Mouse (Mus musculus) liver, embryonic 11.5 days (tissue): ENCODE results near the gene Wdr43. TPM values are rescaled to one million over a fixed set of nuclear protein-coding genes. Genes with fewer than 3 reads are reported as not detected.

Experiments used
- ATAC-seq: fragments of 200-750 bp; cut with Nextera tagmentation; replicated peaks from 2 replicates; pipeline ENCODE4 v1.8.0; 2017; ENCODE audit warnings: moderate number of reproducible peaks, mild to moderate bottlenecking, moderate TSS enrichment, moderate library complexity; ENCODE audit not compliant: low FRiP score
- DNase-seq: peaks from one replicate; pipeline ENCODE4 v3.0.0-alpha.2; 2017; ENCODE audit warnings: low spot score
- H3K27ac ChIP-seq: fragments of 300-500 bp; sonication (generic); 2 replicates; pipeline ENCODE4 v1.5.1; 2014; ENCODE audit warnings: mild to moderate bottlenecking, low read depth, low read length, control low read depth
- H3K27me3 ChIP-seq: fragments of 300-500 bp; sonication (generic); replicated peaks from 2 replicates; pipeline ENCODE4 v1.6.1; 2014; ENCODE audit warnings: low read length, mixed read lengths; ENCODE audit not compliant: control insufficient read depth, insufficient read depth
- H3K36me3 ChIP-seq: fragments of 300-500 bp; sonication (generic); 2 replicates; pipeline ENCODE4 v1.6.1; 2014; ENCODE audit warnings: mild to moderate bottlenecking, low read length, moderate library complexity, mixed read lengths; ENCODE audit not compliant: control insufficient read depth, insufficient read depth
- H3K4me1 ChIP-seq: fragments of 300-500 bp; sonication (generic); replicated peaks from 2 replicates; pipeline ENCODE4 v1.6.1; 2014; ENCODE audit warnings: low read length, mixed read lengths; ENCODE audit not compliant: control insufficient read depth, insufficient read depth
- H3K4me2 ChIP-seq: fragments of 300-500 bp; sonication (generic); 2 replicates; pipeline ENCODE4 v1.6.1; 2014; ENCODE audit warnings: mild to moderate bottlenecking, control low read depth, moderate library complexity
- H3K4me3 ChIP-seq: fragments of 300-500 bp; sonication (generic); 2 replicates; pipeline ENCODE4 v1.5.1; 2014; ENCODE audit warnings: low read depth, low read length, control low read depth
- H3K9ac ChIP-seq: fragments of 300-500 bp; sonication (generic); 2 replicates; pipeline ENCODE4 v1.6.1; 2014; ENCODE audit warnings: low read depth, low read length, control low read depth
- H3K9me3 ChIP-seq: fragments of 300-500 bp; sonication (generic); 2 replicates; pipeline ENCODE4 v1.6.1; 2016; ENCODE audit warnings: low read length, inconsistent platforms, mixed read lengths; ENCODE audit not compliant: control insufficient read depth
- WGBS: fragments of 180-500 bp; shearing (Covaris S2); extraction: QIAGEN DNeasy Blood & Tissue Kit; methylation state at CpG from one replicate; pipeline ENCODE4 v1.1.7; 2014; 5-methylcytosine and 5-hydroxymethylcytosine counted together
- polyA plus RNA-seq: library from polyadenylated mRNA; unstranded; fragments of >200 nt; fragmentation: Nextera tagmentation; extraction: Ambion mirVana; gene quantifications from 2 replicates; pipeline ENCODE4 v1.2.1, GENCODE M21; 2014

Wdr43 gene
- polyA plus RNA-seq, 1 experiment from 2014 or later, result 140 TPM

- no peak for DNase-seq
- no peak for ATAC-seq
- Histone ChIP-seq H3K9me3 (no peaks in the 10 kb centered on the region), H3K9ac (no peak overlapping the region), H3K36me3 (no peaks in the 10 kb centered on the region), H3K4me2 (no peak overlapping the region), H3K27me3 (no peaks in the 10 kb centered on the region), H3K4me1 (no peaks in the 10 kb centered on the region), H3K27ac (no peak overlapping the region), H3K4me3 (no peak overlapping the region)
- 60% methylated on average over 5 of the region's 5 CpGs for WGBS
Measured at GRCm38 (mm10) chr17:71689903-71690302, 74.2 kb downstream of the Wdr43 start.

- Histone ChIP-seq H3K9ac (no peak overlapping the region), H3K27ac (no peak overlapping the region), H3K4me3 (no peak overlapping the region), H3K4me2 (no peak overlapping the region), H3K27me3 (no peaks in the 10 kb centered on the region), H3K9me3 (no peaks in the 10 kb centered on the region), H3K4me1 (no peaks in the 10 kb centered on the region; the same call in 1 of the 2 replicates), H3K36me3 (no peaks in the 10 kb centered on the region)
- 82% methylated on average over 11 of the region's 11 CpGs for WGBS
- DNase-seq (no peak), ATAC-seq (no peak)
Measured at GRCm38 (mm10) chr17:71691361-71691875, 75.7 kb downstream of the Wdr43 start.

- H3K9ac ChIP-seq, result no peak overlapping the region
- DNase-seq (no peak), ATAC-seq (no peak)
- H3K36me3 ChIP-seq, result no peaks in the 10 kb centered on the region
- no peak overlapping the region for H3K4me2 ChIP-seq
- no peaks in the 10 kb centered on the region; the same call in 1 of the 2 replicates for H3K4me1 ChIP-seq
- H3K27me3 ChIP-seq, result no peaks in the 10 kb centered on the region
- H3K27ac ChIP-seq, result no peak overlapping the region
- 61% methylated on average over 5 of the region's 5 CpGs for WGBS
- H3K4me3 ChIP-seq, result no peak overlapping the region
- H3K9me3 ChIP-seq, result no peaks in the 10 kb centered on the region
Measured at GRCm38 (mm10) chr17:71693313-71693712, 77.6 kb downstream of the Wdr43 start.

GRCm38 (mm10) chr17:71693780-71694179 is 78.1 kb downstream of the Wdr43 start:
- ATAC-seq (no peak), DNase-seq (no peak)
- Histone ChIP-seq H3K27me3 (no peaks in the 10 kb centered on the region), H3K36me3 (no peaks in the 10 kb centered on the region), H3K4me1 (no peaks in the 10 kb centered on the region; the same call in 1 of the 2 replicates), H3K9me3 (no peaks in the 10 kb centered on the region), H3K4me3 (no peak overlapping the region), H3K9ac (no peak overlapping the region), H3K27ac (no peak overlapping the region), H3K4me2 (no peak overlapping the region)
- WGBS, result 53% methylated on average over 8 of the region's 8 CpGs

GRCm38 (mm10) chr17:71695151-71695550 is 79.5 kb downstream of the Wdr43 start:
- H3K9ac ChIP-seq, result no peak overlapping the region
- H3K4me2 ChIP-seq, result no peak overlapping the region
- no peak overlapping the region for H3K4me3 ChIP-seq
- no peak for ATAC-seq
- H3K9me3 ChIP-seq, result no peaks in the 10 kb centered on the region
- no peak for DNase-seq
- WGBS, result 84% methylated on average over 8 of the region's 8 CpGs
- H3K36me3 ChIP-seq, result no peaks in the 10 kb centered on the region
- H3K27me3 ChIP-seq, result no peaks in the 10 kb centered on the region
- no peak overlapping the region for H3K27ac ChIP-seq
- no peaks in the 10 kb centered on the region; the same call in 1 of the 2 replicates for H3K4me1 ChIP-seq

- 76% methylated on average over 15 of the region's 15 CpGs for WGBS
- Histone ChIP-seq H3K4me1 (no peaks in the 10 kb centered on the region; the same call in 1 of the 2 replicates), H3K4me3 (no peak overlapping the region), H3K27me3 (no peaks in the 10 kb centered on the region), H3K9me3 (no peaks in the 10 kb centered on the region), H3K4me2 (no peak overlapping the region), H3K9ac (no peak overlapping the region), H3K36me3 (no peaks in the 10 kb centered on the region), H3K27ac (no peak overlapping the region)
- ATAC-seq (no peak), DNase-seq (no peak)
Measured at GRCm38 (mm10) chr17:71695716-71696315, 80.1 kb downstream of the Wdr43 start.

GRCm38 (mm10) chr17:71696396-71696795 is 80.7 kb downstream of the Wdr43 start:
- Histone ChIP-seq H3K36me3 (no peaks in the 10 kb centered on the region), H3K27me3 (no peaks in the 10 kb centered on the region), H3K9me3 (no peaks in the 10 kb centered on the region), H3K4me1 (no peaks in the 10 kb centered on the region; the same call in 1 of the 2 replicates), H3K27ac (no peak overlapping the region), H3K4me3 (no peak overlapping the region), H3K4me2 (no peak overlapping the region), H3K9ac (no peak overlapping the region)
- 77% methylated on average over 5 of the region's 5 CpGs for WGBS
- DNase-seq, result no peak
- ATAC-seq, result no peak

GRCm38 (mm10) chr17:71697896-71698618 is 82.4 kb downstream of the Wdr43 start:
- H3K4me2 ChIP-seq, result no peak overlapping the region
- H3K27me3 ChIP-seq, result no peaks in the 10 kb centered on the region
- no peaks in the 10 kb centered on the region for H3K36me3 ChIP-seq
- H3K4me1 ChIP-seq, result no peaks in the 10 kb centered on the region; the same call in 1 of the 2 replicates
- no peak for ATAC-seq
- H3K9ac ChIP-seq, result no peak overlapping the region
- no peak overlapping the region for H3K27ac ChIP-seq
- 70% methylated on average over 11 of the region's 11 CpGs for WGBS
- no peak for DNase-seq
- H3K4me3 ChIP-seq, result no peak overlapping the region
- H3K9me3 ChIP-seq, result no peaks in the 10 kb centered on the region

- 81% methylated on average over 11 of the region's 11 CpGs for whole genome bisulfite sequencing
- no peak overlapping the region for H3K4me3 ChIP-seq
- no peaks in the 10 kb centered on the region for H3K36me3 ChIP-seq
- no peak overlapping the region for H3K27ac ChIP-seq
- H3K9ac ChIP-seq, result no peak overlapping the region
- no peaks in the 10 kb centered on the region for H3K27me3 ChIP-seq
- no peaks in the 10 kb centered on the region; the same call in 1 of the 2 replicates for H3K4me1 ChIP-seq
- no peaks in the 10 kb centered on the region for H3K9me3 ChIP-seq
- DNase-seq, result no peak
- no peak overlapping the region for H3K4me2 ChIP-seq
- ATAC-seq, result no peak
Measured at GRCm38 (mm10) chr17:71698619-71698956, 82.9 kb downstream of the Wdr43 start.
